Mouse (Mus musculus) forebrain, embryonic 13.5 days (tissue): ENCODE results near the gene Ccdc102a. TPM values are rescaled to one million over a fixed set of nuclear protein-coding genes. Genes with fewer than 3 reads are reported as not detected.

Source experiments
- ATAC-seq: fragments of 200-750 bp; cut with Nextera tagmentation; 2 replicates; pipeline ENCODE4 v1.8.0; 2017
- H3K27ac ChIP-seq: fragments of 300-500 bp; sonication (generic); 2 replicates; pipeline ENCODE4 v1.5.1; 2015; ENCODE audit warnings: inconsistent platforms, mild to moderate bottlenecking, moderate library complexity
- H3K27me3 ChIP-seq: fragments of 300-500 bp; sonication (generic); 2 replicates; pipeline ENCODE4 v1.6.1; 2015; ENCODE audit warnings: mild to moderate bottlenecking, inconsistent platforms
- H3K36me3 ChIP-seq: fragments of 300-500 bp; sonication (generic); 2 replicates; pipeline ENCODE4 v1.6.1; 2015; ENCODE audit warnings: mild to moderate bottlenecking, inconsistent platforms; ENCODE audit not compliant: poor library complexity, severe bottlenecking
- H3K4me1 ChIP-seq: fragments of 300-500 bp; sonication (generic); 2 replicates; pipeline ENCODE4 v1.6.1; 2015; ENCODE audit warnings: inconsistent platforms
- H3K4me2 ChIP-seq: fragments of 300-500 bp; sonication (generic); 2 replicates; pipeline ENCODE4 v1.6.1; 2015; ENCODE audit warnings: inconsistent platforms, mild to moderate bottlenecking, moderate library complexity
- H3K4me3 ChIP-seq: fragments of 300-500 bp; sonication (generic); 2 replicates; pipeline ENCODE4 v1.5.1; 2015; ENCODE audit warnings: mild to moderate bottlenecking, inconsistent platforms
- H3K9ac ChIP-seq: fragments of 300-500 bp; sonication (generic); 2 replicates; pipeline ENCODE4 v1.6.1; 2015; ENCODE audit warnings: mild to moderate bottlenecking, inconsistent platforms
- H3K9me3 ChIP-seq: fragments of 300-500 bp; sonication (generic); replicated peaks from 2 replicates; pipeline ENCODE4 v1.6.1; 2016; ENCODE audit warnings: inconsistent platforms
- WGBS: fragments of 180-500 bp; shearing (Covaris S2); methylation state at CpG from one replicate; pipeline ENCODE4 v1.1.7; 2015; 5-methylcytosine and 5-hydroxymethylcytosine counted together
- polyA plus RNA-seq: library from polyadenylated mRNA; unstranded; fragments of >200 nt; fragmentation: Nextera tagmentation; extraction: Ambion mirVana; gene quantifications from 2 replicates; pipeline ENCODE4 v1.2.1, GENCODE M21; 2015

The Ccdc102a gene
- polyA plus RNA-seq, 1 experiment from 2014 or later: 5.6 TPM

- no peak overlapping the region for H3K9ac ChIP-seq
- H3K27ac ChIP-seq: no peak overlapping the region
- 14% methylated on average over 11 of the region's 11 CpGs for WGBS
- peaks cover 5% of the 10 kb centered on the region; the same call in 1 of the 2 replicates for H3K36me3 ChIP-seq
- no peaks in the 10 kb centered on the region for H3K27me3 ChIP-seq
- H3K4me1 ChIP-seq: 0 out of 2 replicates have a peak, but pooled peaks cover 14% of the 10 kb centered on the region
- H3K4me2 ChIP-seq: peak overlapping the region; percentile 18; the same call in 1 of the 2 replicates
- no peak for ATAC-seq
- H3K9me3 ChIP-seq: no peaks in the 10 kb centered on the region
- H3K4me3 ChIP-seq: no peak overlapping the region
Observed at GRCm38 (mm10) chr8:94899262-94899661, 18.6 kb downstream of the Ccdc102a start.

GRCm38 (mm10) chr8:94892917-94893316 is 25.0 kb downstream of the Ccdc102a start:
- Histone ChIP-seq H3K27me3 (0 out of 2 replicates have a peak, but pooled peaks cover 7% of the 10 kb centered on the region), H3K9ac (no peak overlapping the region), H3K4me2 (no peak overlapping the region), H3K27ac (no peak overlapping the region), H3K36me3 (no peaks in the 10 kb centered on the region), H3K9me3 (no peaks in the 10 kb centered on the region), H3K4me1 (no peaks in the 10 kb centered on the region), H3K4me3 (no peak overlapping the region)
- ATAC-seq: no peak
- 53% methylated on average over 2 of the region's 2 CpGs for WGBS

- ATAC-seq: no peak
- H3K9me3 ChIP-seq: no peaks in the 10 kb centered on the region
- H3K4me1 ChIP-seq: no peaks in the 10 kb centered on the region
- no peak overlapping the region for H3K9ac ChIP-seq
- no peak overlapping the region for H3K4me2 ChIP-seq
- H3K4me3 ChIP-seq: no peak overlapping the region
- 0 out of 2 replicates have a peak, but pooled peaks cover 7% of the 10 kb centered on the region for H3K27me3 ChIP-seq
- 47% methylated on average over 14 of the region's 14 CpGs for WGBS
- H3K36me3 ChIP-seq: no peaks in the 10 kb centered on the region
- H3K27ac ChIP-seq: no peak overlapping the region
Observed at GRCm38 (mm10) chr8:94888383-94889036, 29.4 kb downstream of the Ccdc102a start.

GRCm38 (mm10) chr8:94880742-94881141 is 37.2 kb downstream of the Ccdc102a start:
- Histone ChIP-seq H3K36me3 (no peaks in the 10 kb centered on the region), H3K4me1 (peaks cover 8% of the 10 kb centered on the region), H3K27me3 (no peaks in the 10 kb centered on the region), H3K27ac (no peak overlapping the region), H3K9me3 (no peaks in the 10 kb centered on the region), H3K4me3 (no peak overlapping the region), H3K4me2 (no peak overlapping the region), H3K9ac (no peak overlapping the region)
- 86% methylated on average over 4 of the region's 4 CpGs for WGBS
- ATAC-seq: no peak

- H3K4me3 ChIP-seq: no peak overlapping the region
- peak overlapping the region; percentile 91; the same call in 1 of the 2 replicates for H3K4me2 ChIP-seq
- no peak for ATAC-seq
- no peak overlapping the region for H3K27ac ChIP-seq
- H3K4me1 ChIP-seq: peaks cover 36% of the 10 kb centered on the region
- no peak overlapping the region for H3K9ac ChIP-seq
- no peaks in the 10 kb centered on the region for H3K9me3 ChIP-seq
- no peaks in the 10 kb centered on the region for H3K36me3 ChIP-seq
- 44% methylated on average over 3 of the region's 3 CpGs for WGBS
- peaks cover 16% of the 10 kb centered on the region for H3K27me3 ChIP-seq
Observed at GRCm38 (mm10) chr8:94876820-94877219, 41.1 kb downstream of the Ccdc102a start.

GRCm38 (mm10) chr8:94876197-94876730 is 41.6 kb downstream of the Ccdc102a start, which contains the start of gene Dok4:
Dok4 (minus strand) TSS chr8:94876330.
- Histone ChIP-seq H3K36me3 (no peaks in the 10 kb centered on the region), H3K27ac (no peak within 1 kb of the TSS), H3K9ac (peak within 1 kb of the TSS; percentile 68), H3K27me3 (peaks cover 16% of the 10 kb centered on the region), H3K4me2 (peak within 1 kb of the TSS; percentile 91), H3K4me1 (peaks cover 42% of the 10 kb centered on the region), H3K9me3 (no peaks in the 10 kb centered on the region), H3K4me3 (peak within 1 kb of the TSS; percentile 55)
- peak; percentile 73 for ATAC-seq
- 1% methylated on average over 29 of the region's 37 CpGs for WGBS

GRCm38 (mm10) chr8:94875871-94876150 is 42.1 kb downstream of the Ccdc102a start:
- peaks cover 46% of the 10 kb centered on the region for H3K4me1 ChIP-seq
- H3K27me3 ChIP-seq: peaks cover 16% of the 10 kb centered on the region
- no peak for ATAC-seq
- H3K4me3 ChIP-seq: peak overlapping the region; percentile 55
- peak overlapping the region; percentile 68 for H3K9ac ChIP-seq
- whole genome bisulfite sequencing: 0% methylated on average over 16 of the region's 20 CpGs
- H3K27ac ChIP-seq: no peak overlapping the region
- peak overlapping the region; percentile 91 for H3K4me2 ChIP-seq
- no peaks in the 10 kb centered on the region for H3K9me3 ChIP-seq
- no peaks in the 10 kb centered on the region for H3K36me3 ChIP-seq

- Histone ChIP-seq H3K27ac (no peak overlapping the region), H3K9me3 (no peaks in the 10 kb centered on the region), H3K4me2 (peak overlapping the region; percentile 91), H3K36me3 (no peaks in the 10 kb centered on the region), H3K4me3 (peak overlapping the region; percentile 55), H3K27me3 (peaks cover 16% of the 10 kb centered on the region), H3K9ac (peak overlapping the region; percentile 68), H3K4me1 (peaks cover 51% of the 10 kb centered on the region)
- ATAC-seq: no peak
- 18% methylated on average over 17 of the region's 17 CpGs for WGBS
Observed at GRCm38 (mm10) chr8:94875096-94875870, 42.6 kb downstream of the Ccdc102a start.

GRCm38 (mm10) chr8:94874358-94874757 is 43.5 kb downstream of the Ccdc102a start:
- Histone ChIP-seq H3K9me3 (no peaks in the 10 kb centered on the region), H3K27ac (no peak overlapping the region), H3K4me1 (peaks cover 61% of the 10 kb centered on the region), H3K27me3 (peaks cover 16% of the 10 kb centered on the region), H3K9ac (peak overlapping the region; percentile 68; the same call in 1 of the 2 replicates), H3K4me2 (peak overlapping the region; percentile 91), H3K4me3 (peak overlapping the region; percentile 55; the same call in 1 of the 2 replicates), H3K36me3 (no peaks in the 10 kb centered on the region)
- ATAC-seq: no peak
- WGBS: 10% methylated on average over 6 of the region's 6 CpGs

GRCm38 (mm10) chr8:94872576-94872975 is 45.3 kb downstream of the Ccdc102a start:
- no peak overlapping the region for H3K9ac ChIP-seq
- peak overlapping the region; percentile 65 for H3K27ac ChIP-seq
- H3K27me3 ChIP-seq: peaks cover 16% of the 10 kb centered on the region
- peaks cover 7% of the 10 kb centered on the region; the same call in 1 of the 2 replicates for H3K36me3 ChIP-seq
- no peak overlapping the region for H3K4me3 ChIP-seq
- H3K9me3 ChIP-seq: no peaks in the 10 kb centered on the region
- WGBS: 78% methylated on average over 2 of the region's 2 CpGs
- no peak for ATAC-seq
- H3K4me2 ChIP-seq: peak overlapping the region; percentile 85; the same call in 1 of the 2 replicates
- peaks cover 78% of the 10 kb centered on the region for H3K4me1 ChIP-seq

- peak; percentile 12 for ATAC-seq
- Histone ChIP-seq H3K9ac (no peak overlapping the region), H3K36me3 (peaks cover 11% of the 10 kb centered on the region), H3K4me3 (no peak overlapping the region), H3K9me3 (no peaks in the 10 kb centered on the region), H3K4me1 (peaks cover 78% of the 10 kb centered on the region), H3K27me3 (peaks cover 16% of the 10 kb centered on the region), H3K4me2 (peak overlapping the region; percentile 85; the same call in 1 of the 2 replicates), H3K27ac (peak overlapping the region; percentile 65)
- 31% methylated on average over 3 of the region's 3 CpGs for WGBS
Observed at GRCm38 (mm10) chr8:94872156-94872555, 45.7 kb downstream of the Ccdc102a start.
